Mouse (Mus musculus): ENCODE measurements around the gene Prkaca.
"Not testable (repeated sequence)": the region's sequence is repeated elsewhere in the genome, so short reads cannot be mapped to it uniquely, and the experiment has no call there.

Prkaca gene

GRCm38 (mm10) chr8:84004533-84005201 lies 31.9 kb downstream of the Prkaca start:
- H3K27me3 ChIP-seq (ENCODE audit: control insufficient read depth, insufficient read depth, low read length, poor library complexity, severe bottlenecking), result no peaks in the 10 kb centered on the region
- H3K36me3 ChIP-seq (ENCODE audit: control insufficient read depth, insufficient read depth, low read length, poor library complexity, severe bottlenecking), result no peaks in the 10 kb centered on the region
- peak; percentile 99 for DNase-seq (ENCODE audit: low read depth, low spot score)

- not testable (repeated sequence) for H3K36me3 ChIP-seq (ENCODE audit: control insufficient read depth, insufficient read depth, low read length, poor library complexity, severe bottlenecking); H3K27me3 ChIP-seq (ENCODE audit: control insufficient read depth, insufficient read depth, low read length, poor library complexity, severe bottlenecking); DNase-seq (ENCODE audit: low read depth, low spot score)
These were observed 32.7 kb downstream of the Prkaca start for GRCm38 (mm10) chr8:84005502-84005901.

- Histone ChIP-seq H3K27me3 (ENCODE audit: control insufficient read depth, insufficient read depth, low read length, poor library complexity, severe bottlenecking) (no peaks in the 10 kb centered on the region), H3K36me3 (ENCODE audit: control insufficient read depth, insufficient read depth, low read length, poor library complexity, severe bottlenecking) (no peaks in the 10 kb centered on the region)
- no peak for DNase-seq (ENCODE audit: low read depth, low spot score)
These were observed 35.6 kb downstream of the Prkaca start for GRCm38 (mm10) chr8:84008362-84008761.

GRCm38 (mm10) chr8:84009876-84010275 lies 37.1 kb downstream of the Prkaca start:
- DNase-seq (ENCODE audit: low read depth, low spot score), result peak; percentile 86
- Histone ChIP-seq H3K36me3 (ENCODE audit: control insufficient read depth, insufficient read depth, low read length, poor library complexity, severe bottlenecking) (no peaks in the 10 kb centered on the region), H3K27me3 (ENCODE audit: control insufficient read depth, insufficient read depth, low read length, poor library complexity, severe bottlenecking) (no peaks in the 10 kb centered on the region)

- Histone ChIP-seq H3K36me3 (ENCODE audit: control insufficient read depth, insufficient read depth, low read length, poor library complexity, severe bottlenecking) (no peaks in the 10 kb centered on the region), H3K27me3 (ENCODE audit: control insufficient read depth, insufficient read depth, low read length, poor library complexity, severe bottlenecking) (no peaks in the 10 kb centered on the region)
- DNase-seq (ENCODE audit: low read depth, low spot score), result peak; percentile 80
These were observed 38.1 kb downstream of the Prkaca start for GRCm38 (mm10) chr8:84010625-84011611.

GRCm38 (mm10) chr8:84011705-84012498 lies 39.1 kb downstream of the Prkaca start, which contains the start of gene 2210011C24Rik:
2210011C24Rik (minus strand) TSS chr8:84012171.
- Histone ChIP-seq H3K27me3 (ENCODE audit: control insufficient read depth, insufficient read depth, low read length, poor library complexity, severe bottlenecking) (no peaks in the 10 kb centered on the region), H3K36me3 (ENCODE audit: control insufficient read depth, insufficient read depth, low read length, poor library complexity, severe bottlenecking) (no peaks in the 10 kb centered on the region)
- DNase-seq (ENCODE audit: low read depth, low spot score), result peak; percentile 54

- peak; percentile 26 for DNase-seq (ENCODE audit: low read depth, low spot score)
These were observed 39.8 kb downstream of the Prkaca start for GRCm38 (mm10) chr8:84012499-84013165.

GRCm38 (mm10) chr8:84015833-84016232 lies 43.0 kb downstream of the Prkaca start:
- Histone ChIP-seq H3K27me3 (ENCODE audit: control insufficient read depth, insufficient read depth, low read length, poor library complexity, severe bottlenecking) (no peaks in the 10 kb centered on the region), H3K36me3 (ENCODE audit: control insufficient read depth, insufficient read depth, low read length, poor library complexity, severe bottlenecking) (no peaks in the 10 kb centered on the region)
- no peak for DNase-seq (ENCODE audit: low read depth, low spot score)

More at GRCm38 (mm10) chr8:84012499-84013165, 39.8 kb downstream of the Prkaca start:
- Histone ChIP-seq H3K27me3 (ENCODE audit: control insufficient read depth, insufficient read depth, low read length, poor library complexity, severe bottlenecking) (no peaks in the 10 kb centered on the region), H3K36me3 (ENCODE audit: control insufficient read depth, insufficient read depth, low read length, poor library complexity, severe bottlenecking) (no peaks in the 10 kb centered on the region)

- DNase-seq (ENCODE audit: low read depth, low spot score), result no peak
- Histone ChIP-seq H3K27me3 (ENCODE audit: control insufficient read depth, insufficient read depth, low read length, poor library complexity, severe bottlenecking) (no peaks in the 10 kb centered on the region), H3K36me3 (ENCODE audit: control insufficient read depth, insufficient read depth, low read length, poor library complexity, severe bottlenecking) (no peaks in the 10 kb centered on the region)
These were observed 46.9 kb downstream of the Prkaca start for GRCm38 (mm10) chr8:84019738-84020137.

GRCm38 (mm10) chr8:84021096-84021495 lies 48.3 kb downstream of the Prkaca start, which contains the start of gene Palm3:
Palm3 (plus strand) TSS chr8:84021471.
- Histone ChIP-seq H3K27me3 (ENCODE audit: control insufficient read depth, insufficient read depth, low read length, poor library complexity, severe bottlenecking) (no peaks in the 10 kb centered on the region; the same call in 1 of the 2 replicates), H3K36me3 (ENCODE audit: control insufficient read depth, insufficient read depth, low read length, poor library complexity, severe bottlenecking) (no peaks in the 10 kb centered on the region)
- DNase-seq (ENCODE audit: low read depth, low spot score), result no peak

GRCm38 (mm10) chr8:84021569-84021968 lies 48.8 kb downstream of the Prkaca start:
- no peak for DNase-seq (ENCODE audit: low read depth, low spot score)

GRCm38 (mm10) chr8:84023085-84023484 lies 50.3 kb downstream of the Prkaca start:
- Histone ChIP-seq H3K27me3 (ENCODE audit: control insufficient read depth, insufficient read depth, low read length, poor library complexity, severe bottlenecking) (no peaks in the 10 kb centered on the region; the same call in 1 of the 2 replicates), H3K36me3 (ENCODE audit: control insufficient read depth, insufficient read depth, low read length, poor library complexity, severe bottlenecking) (no peaks in the 10 kb centered on the region)
- DNase-seq (ENCODE audit: low read depth, low spot score), result no peak

More at GRCm38 (mm10) chr8:84021569-84021968, 48.8 kb downstream of the Prkaca start:
- Histone ChIP-seq H3K36me3 (ENCODE audit: control insufficient read depth, insufficient read depth, low read length, poor library complexity, severe bottlenecking) (no peaks in the 10 kb centered on the region), H3K27me3 (ENCODE audit: control insufficient read depth, insufficient read depth, low read length, poor library complexity, severe bottlenecking) (no peaks in the 10 kb centered on the region; the same call in 1 of the 2 replicates)

GRCm38 (mm10) chr8:84023631-84024030 lies 50.8 kb downstream of the Prkaca start:
- Histone ChIP-seq H3K27me3 (ENCODE audit: control insufficient read depth, insufficient read depth, low read length, poor library complexity, severe bottlenecking) (no peaks in the 10 kb centered on the region; the same call in 1 of the 2 replicates), H3K36me3 (ENCODE audit: control insufficient read depth, insufficient read depth, low read length, poor library complexity, severe bottlenecking) (no peaks in the 10 kb centered on the region)
- DNase-seq (ENCODE audit: low read depth, low spot score), result no peak

GRCm38 (mm10) chr8:84024171-84024570 lies 51.4 kb downstream of the Prkaca start:
- no peaks in the 10 kb centered on the region; the same call in 1 of the 2 replicates for H3K27me3 ChIP-seq (ENCODE audit: control insufficient read depth, insufficient read depth, low read length, poor library complexity, severe bottlenecking)
- no peaks in the 10 kb centered on the region for H3K36me3 ChIP-seq (ENCODE audit: control insufficient read depth, insufficient read depth, low read length, poor library complexity, severe bottlenecking)
- peak; percentile 68 for DNase-seq (ENCODE audit: low read depth, low spot score)
